Mouse (Mus musculus) erythroblast, embryonic 14.5 days (primary cell): ENCODE measurements around the gene Myadml2.

ENCODE experiments used
- GATA1 ChIP-seq: IDR thresholded peaks from 2 replicates; pipeline ENCODE4 v1.6.1; 2012; ENCODE audit warnings: low read length, inconsistent platforms, mixed read lengths
- TAL1 ChIP-seq: IDR thresholded peaks from 3 replicates; pipeline ENCODE4 v1.6.1; 2012; ENCODE audit warnings: low read length, inconsistent platforms, mixed read lengths

DNA sequence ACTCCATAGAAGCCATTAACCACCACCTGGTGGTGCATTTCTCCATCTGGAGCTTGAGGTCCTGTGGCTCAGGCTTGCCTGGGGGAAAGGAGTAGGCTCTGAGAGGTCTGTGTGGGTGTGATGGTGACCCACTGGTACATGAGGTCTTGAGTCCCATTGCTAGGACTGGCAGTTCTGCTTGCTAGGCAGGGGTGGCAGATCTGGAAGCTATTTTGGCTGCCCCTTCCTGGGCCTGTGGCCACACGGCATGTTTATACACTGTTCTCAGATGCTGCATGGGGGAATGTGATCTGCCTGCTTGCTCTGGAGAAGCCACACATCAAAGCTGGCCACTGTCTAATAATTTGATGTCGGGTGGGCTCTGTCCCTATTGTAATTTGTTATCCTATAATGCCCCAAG, 36.1 kb upstream of the Myadml2 start:
- no peak for TF ChIP-seq TAL1
- no peak for TF ChIP-seq GATA1
